Mouse (Mus musculus) yolk sac, embryonic 10.5 days (tissue): ENCODE results near the gene Nisch.

ENCODE experiments used
- DNase-seq: peaks from one replicate; pipeline ENCODE4 v3.0.0-alpha.2; 2017; ENCODE audit warnings: low spot score

The Nisch gene

DNA sequence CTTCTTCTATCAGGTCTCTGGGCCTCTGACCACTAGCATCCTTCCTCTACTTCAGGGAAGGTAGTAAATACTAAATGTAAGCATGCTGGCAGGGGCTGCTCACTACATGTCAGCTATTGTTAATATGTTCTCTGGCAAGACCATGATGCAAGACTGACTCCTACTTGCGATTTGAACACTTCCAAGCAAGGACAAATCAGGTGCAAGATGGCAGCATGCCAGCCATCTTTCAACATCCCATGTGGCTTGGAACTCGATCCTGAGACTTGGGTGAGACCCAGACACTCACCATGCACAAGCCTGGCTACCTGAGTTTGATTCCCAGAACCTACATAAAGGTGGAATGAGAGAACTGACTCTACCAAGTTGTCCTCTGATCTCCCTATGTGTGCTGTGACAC lies 24.8 kb downstream of the Nisch start:
- no peak for DNase-seq

GRCm38 (mm10) chr14:31189348-31189747 lies 27.4 kb downstream of the Nisch start:
- DNase-seq = no peak

DNA sequence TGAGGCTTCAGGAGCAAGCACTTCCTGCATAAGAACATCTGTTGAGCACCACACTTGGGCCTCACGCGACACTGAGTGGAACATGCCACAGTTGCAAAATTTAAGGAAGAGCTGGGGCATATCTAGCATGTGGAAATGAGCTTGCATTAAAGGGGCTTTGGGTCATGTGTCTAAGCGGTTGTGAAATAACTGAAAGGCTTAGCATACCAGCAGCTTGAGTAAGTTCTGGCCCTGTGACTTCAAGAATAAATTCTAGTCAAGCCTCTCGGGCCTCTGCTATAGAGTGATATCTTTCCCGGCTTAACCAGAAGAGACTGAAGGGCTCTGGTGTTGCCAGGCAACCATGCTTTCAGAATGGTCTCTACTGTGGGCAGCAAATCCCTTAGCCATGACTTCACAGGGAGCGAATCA lies 28.0 kb downstream of the Nisch start:
- DNase-seq = no peak

GRCm38 (mm10) chr14:31186656-31187055 lies 30.1 kb downstream of the Nisch start:
- no peak for DNase-seq

GRCm38 (mm10) chr14:31184195-31184594 lies 32.6 kb downstream of the Nisch start:
- DNase-seq = no peak

- no peak for DNase-seq
These were observed 33.2 kb downstream of the Nisch start for GRCm38 (mm10) chr14:31183541-31183940.

- peak; percentile 89 for DNase-seq
These were observed 33.9 kb downstream of the Nisch start for GRCm38 (mm10) chr14:31182786-31183290.

- no peak for DNase-seq
These were observed 35.2 kb downstream of the Nisch start for GRCm38 (mm10) chr14:31181512-31181911.

- no peak for DNase-seq
These were observed 36.9 kb downstream of the Nisch start for GRCm38 (mm10) chr14:31179677-31180365.

GRCm38 (mm10) chr14:31177715-31178114 lies 39.0 kb downstream of the Nisch start:
- no peak for DNase-seq

- no peak for DNase-seq
These were observed 39.5 kb downstream of the Nisch start for GRCm38 (mm10) chr14:31177287-31177686.

DNA sequence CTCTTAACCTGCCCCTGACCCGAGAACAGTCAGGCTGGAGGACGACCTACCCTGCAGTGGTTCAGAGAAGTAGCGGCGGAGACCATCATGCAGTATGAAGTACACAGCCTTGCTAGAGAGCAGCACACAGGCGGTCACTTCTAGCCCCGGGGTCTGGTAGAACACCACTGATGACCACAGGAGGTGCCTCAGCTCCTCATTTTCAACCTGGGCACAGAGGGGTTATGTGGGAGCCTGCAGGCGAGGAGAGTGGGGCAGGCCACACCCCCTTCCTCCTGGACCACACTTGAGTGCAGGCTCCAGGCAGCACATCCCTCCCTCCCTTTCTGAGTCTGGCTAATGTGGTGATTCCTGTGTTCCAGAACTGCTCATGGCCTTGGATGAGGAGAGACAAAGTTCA lies 43.2 kb downstream of the Nisch start:
- DNase-seq = no peak

GRCm38 (mm10) chr14:31172781-31173455 lies 43.8 kb downstream of the Nisch start:
- DNase-seq = no peak

GRCm38 (mm10) chr14:31171821-31172220 lies 44.9 kb downstream of the Nisch start:
- DNase-seq = no peak

DNA sequence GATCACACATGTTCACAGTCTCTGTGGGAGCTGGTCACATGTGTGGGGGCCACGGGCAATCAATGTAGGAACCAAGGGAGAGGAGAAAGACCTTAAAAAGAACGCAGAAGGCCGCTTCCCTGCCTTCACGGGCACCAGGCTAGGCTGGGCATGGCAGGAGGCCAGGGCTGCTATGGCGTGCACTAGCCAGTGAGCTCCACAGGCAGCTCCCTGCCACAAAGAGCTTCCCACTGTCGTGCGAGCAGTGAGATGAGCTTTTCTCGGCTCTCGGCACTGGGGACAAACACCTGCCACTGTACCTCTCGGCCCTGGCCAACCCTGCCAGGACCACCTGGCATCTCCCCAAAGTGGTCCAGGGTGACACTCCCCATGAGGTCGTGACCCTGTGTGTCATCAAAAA lies 45.4 kb downstream of the Nisch start:
- no peak for DNase-seq

DNA sequence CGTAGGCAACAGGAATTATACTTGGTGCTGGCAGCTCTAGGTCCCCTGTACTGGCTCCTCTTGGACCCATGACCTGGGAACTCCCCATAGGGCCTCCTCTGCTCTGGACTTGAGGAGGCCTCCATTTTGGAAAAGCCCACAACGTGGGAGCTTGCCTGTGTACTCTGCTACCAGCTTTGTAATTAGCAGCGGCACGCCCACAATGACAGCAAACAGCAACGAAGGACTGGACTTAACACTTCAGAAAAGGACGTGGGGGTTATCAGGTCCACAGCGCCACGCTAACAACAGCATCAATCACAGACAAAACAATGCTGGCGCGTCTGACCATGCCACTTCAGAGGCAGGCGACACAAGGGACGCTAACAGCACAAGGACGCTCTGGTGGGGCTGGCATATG lies 45.8 kb downstream of the Nisch start:
- DNase-seq = no peak

- no peak for DNase-seq
These were observed 47.2 kb downstream of the Nisch start for GRCm38 (mm10) chr14:31169508-31169907.

- peak; percentile 29 for DNase-seq
These were observed 48.3 kb downstream of the Nisch start, which contains the start of gene Stab1 for GRCm38 (mm10) chr14:31168425-31168824. Stab1 (minus strand) TSS chr14:31168641.

DNA sequence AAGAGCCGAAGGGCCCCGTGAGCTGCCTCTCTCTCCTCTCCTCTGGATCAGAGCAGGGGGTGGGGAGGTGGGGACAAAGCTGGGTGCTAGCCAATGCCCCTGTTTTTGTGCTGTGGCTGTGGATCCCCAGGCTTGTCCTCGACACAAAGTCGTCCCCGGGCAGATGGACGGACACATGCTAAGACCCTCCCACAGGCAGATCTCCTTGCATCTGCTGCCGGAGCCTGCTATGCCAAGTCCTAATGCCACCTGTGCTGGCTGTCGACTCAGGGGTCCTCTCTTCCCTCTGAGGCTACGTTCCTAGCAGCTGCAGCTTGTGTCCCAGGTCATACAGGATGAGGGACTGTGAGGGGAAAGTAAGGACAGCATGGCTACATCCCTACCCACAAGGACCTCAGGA lies 49.9 kb downstream of the Nisch start:
- DNase-seq = no peak

- DNase-seq = no peak
These were observed 50.6 kb downstream of the Nisch start for GRCm38 (mm10) chr14:31165991-31166630.

DNA sequence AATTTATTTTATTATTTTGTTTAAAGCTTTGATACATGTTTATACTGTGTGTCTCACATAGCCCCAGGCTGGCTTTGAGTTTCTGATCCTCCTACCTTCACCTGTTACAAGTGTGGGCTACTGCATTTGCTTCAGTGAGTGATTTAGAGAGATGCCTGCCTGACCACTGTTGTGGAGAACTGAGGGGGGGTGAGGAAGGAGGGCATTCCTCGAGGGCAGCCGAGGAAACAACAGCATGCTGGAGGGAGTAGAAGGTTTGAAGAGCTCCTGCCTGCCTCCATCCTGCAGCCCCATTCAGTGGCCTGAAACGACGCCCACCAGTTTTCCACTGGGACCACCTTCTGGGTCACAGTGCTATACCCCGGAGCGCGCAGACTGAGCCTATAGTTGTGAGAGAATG lies 51.3 kb downstream of the Nisch start:
- DNase-seq = no peak

GRCm38 (mm10) chr14:31165010-31165409 lies 51.7 kb downstream of the Nisch start:
- no peak for DNase-seq

DNA sequence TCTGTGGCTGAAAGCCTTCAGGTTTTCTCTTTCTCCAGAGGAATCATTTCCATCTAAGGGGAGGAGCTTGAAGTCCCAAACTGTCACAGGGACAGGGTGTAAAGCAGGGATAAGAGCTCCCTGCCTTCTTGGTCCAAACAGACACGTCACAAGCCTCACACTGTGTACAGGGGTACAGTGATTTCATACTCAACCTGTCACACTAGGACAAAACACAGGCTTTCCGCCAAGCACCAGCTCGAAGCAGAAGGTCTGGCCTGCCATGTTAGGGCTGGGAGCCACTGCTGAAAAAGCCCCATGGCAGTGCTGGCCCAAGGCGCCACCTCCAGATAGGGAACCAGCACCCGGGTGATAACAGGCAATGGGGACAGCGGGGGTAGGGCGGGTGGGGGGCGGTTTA lies 52.7 kb downstream of the Nisch start:
- DNase-seq = no peak
